Mouse (Mus musculus) heart, embryonic 15.5 days (tissue): ENCODE results near the gene Nckipsd. TPM values are rescaled to one million over a fixed set of nuclear protein-coding genes. Genes with fewer than 3 reads are reported as not detected.
A peak's percentile ranks its signal among the peaks of the same experiment; 100 is the strongest.

Source experiments
- ATAC-seq: fragments of 200-750 bp; cut with Nextera tagmentation; replicated peaks from 2 replicates; pipeline ENCODE4 v1.8.0; 2017; ENCODE audit warnings: low read depth, moderate TSS enrichment; ENCODE audit not compliant: insufficient number of reproducible peaks, insufficient read depth, low FRiP score
- H3K27ac ChIP-seq: fragments of 300-500 bp; sonication (generic); 2 replicates; pipeline ENCODE4 v1.5.1; 2015; ENCODE audit warnings: mild to moderate bottlenecking, inconsistent platforms
- H3K27me3 ChIP-seq: fragments of 300-500 bp; sonication (generic); 2 replicates; pipeline ENCODE4 v1.6.1; 2015; ENCODE audit warnings: inconsistent platforms
- H3K36me3 ChIP-seq: fragments of 300-500 bp; sonication (generic); 2 replicates; pipeline ENCODE4 v1.6.1; 2015; ENCODE audit warnings: mild to moderate bottlenecking, inconsistent platforms
- H3K4me1 ChIP-seq: fragments of 300-500 bp; sonication (generic); replicated peaks from 2 replicates; pipeline ENCODE4 v1.6.1; 2015; ENCODE audit warnings: inconsistent platforms
- H3K4me2 ChIP-seq: fragments of 300-500 bp; sonication (generic); 2 replicates; pipeline ENCODE4 v1.6.1; 2015; ENCODE audit warnings: inconsistent platforms, mild to moderate bottlenecking, moderate library complexity
- H3K4me3 ChIP-seq: fragments of 300-500 bp; sonication (generic); 2 replicates; pipeline ENCODE4 v1.5.1; 2015; ENCODE audit warnings: mild to moderate bottlenecking, inconsistent platforms
- H3K9ac ChIP-seq: fragments of 300-500 bp; sonication (generic); 2 replicates; pipeline ENCODE4 v1.6.1; 2015; ENCODE audit warnings: mild to moderate bottlenecking, inconsistent platforms
- H3K9me3 ChIP-seq: fragments of 300-500 bp; sonication (generic); replicated peaks from 2 replicates; pipeline ENCODE4 v1.6.1; 2016; ENCODE audit warnings: inconsistent platforms
- WGBS: fragments of 180-500 bp; shearing (Covaris S2); methylation state at CpG from one replicate; pipeline ENCODE4 v1.1.7; 2015; ENCODE audit warnings: mixed read lengths; 5-methylcytosine and 5-hydroxymethylcytosine counted together
- microRNA-seq: library from miRNA; unstranded; fragments of <30 nt; microRNA quantifications from one replicate; pipeline ENCODE4, GENCODE M21; 2016
- polyA plus RNA-seq: library from polyadenylated mRNA; unstranded; fragments of >200 nt; fragmentation: Nextera tagmentation; extraction: Ambion mirVana; gene quantifications from 2 replicates; pipeline ENCODE4 v1.2.1, GENCODE M21; 2015

Gene Nckipsd
- polyA plus RNA-seq, 1 experiment from 2014 or later, result 9.7 TPM

- H3K9me3 ChIP-seq, result no peaks in the 10 kb centered on the region
- no peak overlapping the region for H3K27ac ChIP-seq
- no peak overlapping the region for H3K4me2 ChIP-seq
- H3K4me1 ChIP-seq, result peaks cover 11% of the 10 kb centered on the region
- WGBS, result 70% methylated on average over 17 of the region's 17 CpGs
- no peak for ATAC-seq
- no peak overlapping the region for H3K4me3 ChIP-seq
- H3K36me3 ChIP-seq, result no peaks in the 10 kb centered on the region
- peaks cover 19% of the 10 kb centered on the region for H3K27me3 ChIP-seq
- no peak overlapping the region for H3K9ac ChIP-seq
Measured at GRCm38 (mm10) chr9:108848419-108848818, 40.3 kb downstream of the Nckipsd start.

DNA sequence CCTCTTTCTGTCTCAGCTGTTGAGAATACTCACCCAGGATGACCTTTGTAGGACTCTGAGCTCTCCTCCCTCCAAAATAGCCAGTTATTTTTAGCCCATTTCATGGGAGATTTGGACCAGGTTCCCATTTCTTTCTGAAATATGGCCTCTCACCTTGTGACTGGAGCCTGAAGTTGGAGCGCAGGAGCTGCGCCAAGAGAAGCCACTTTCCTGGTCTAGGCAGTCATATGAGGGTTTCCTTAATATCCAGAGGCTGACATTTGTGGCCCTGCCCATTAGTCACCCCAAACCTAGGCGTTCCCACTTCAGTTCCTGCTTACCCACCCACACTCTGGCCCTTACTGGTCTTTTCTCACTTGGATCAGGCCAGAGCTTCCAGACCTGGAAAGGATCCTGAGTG lies 44.8 kb downstream of the Nckipsd start, which contains the start of gene Slc26a6:
Gene Slc26a6 (plus strand): TSS at position 308 of the 400 bp plus-strand sequence.
- WGBS, result 71% methylated on average over 3 of the region's 3 CpGs

DNA sequence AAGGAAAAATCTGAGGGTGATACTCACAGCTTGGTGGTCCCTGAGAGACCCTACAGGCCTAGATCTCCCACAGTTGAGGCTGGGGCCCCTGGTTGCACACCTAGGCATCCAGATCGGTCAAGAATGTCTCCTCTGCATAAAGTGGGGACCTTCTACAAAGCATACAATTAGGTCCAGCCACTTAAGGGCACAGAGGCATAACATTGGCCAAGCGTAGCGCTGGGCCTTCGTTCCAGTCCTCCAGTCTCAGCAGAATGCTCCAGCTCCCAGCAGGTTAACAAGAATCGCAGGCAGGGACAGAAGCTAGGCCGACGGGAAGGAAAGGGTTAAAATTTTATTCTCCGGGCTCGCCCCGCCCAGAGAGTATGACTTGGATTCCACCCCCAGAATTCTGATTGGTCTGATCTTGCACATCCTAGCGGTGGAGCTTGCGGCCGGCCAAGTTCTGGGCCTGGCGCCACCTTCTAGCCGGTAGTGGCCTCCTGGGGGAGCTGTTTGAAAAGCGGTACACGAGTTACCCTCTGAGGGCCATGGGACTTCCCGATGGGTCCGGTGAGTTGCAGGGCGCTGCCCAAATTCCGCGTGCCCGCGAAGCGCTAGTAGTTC lies 45.6 kb downstream of the Nckipsd start:
- Histone ChIP-seq H3K36me3 (peaks cover 9% of the 10 kb centered on the region; the same call in 1 of the 2 replicates), H3K9ac (peak overlapping the region; percentile 64), H3K4me2 (peak overlapping the region; percentile 93), H3K4me3 (peak overlapping the region; percentile 79), H3K9me3 (no peaks in the 10 kb centered on the region), H3K4me1 (peaks cover 29% of the 10 kb centered on the region), H3K27me3 (peaks cover 3% of the 10 kb centered on the region), H3K27ac (peak overlapping the region; percentile 84)
- WGBS, result 3% methylated on average over 25 of the region's 25 CpGs
- peak; percentile 91 for ATAC-seq

More for the DNA sequence above, 44.8 kb downstream of the Nckipsd start, which contains the start of gene Slc26a6:
- H3K4me2 ChIP-seq, result peak within 1 kb of the TSS; percentile 93
- H3K9ac ChIP-seq, result peak within 1 kb of the TSS; percentile 64
- no peaks in the 10 kb centered on the region for H3K9me3 ChIP-seq
- H3K27me3 ChIP-seq, result peaks cover 9% of the 10 kb centered on the region
- H3K4me1 ChIP-seq, result peaks cover 27% of the 10 kb centered on the region
- ATAC-seq, result no peak
- H3K36me3 ChIP-seq, result 0 out of 2 replicates have a peak, but pooled peaks cover 5% of the 10 kb centered on the region
- peak within 1 kb of the TSS; percentile 84 for H3K27ac ChIP-seq
- H3K4me3 ChIP-seq, result peak within 1 kb of the TSS; percentile 79

DNA sequence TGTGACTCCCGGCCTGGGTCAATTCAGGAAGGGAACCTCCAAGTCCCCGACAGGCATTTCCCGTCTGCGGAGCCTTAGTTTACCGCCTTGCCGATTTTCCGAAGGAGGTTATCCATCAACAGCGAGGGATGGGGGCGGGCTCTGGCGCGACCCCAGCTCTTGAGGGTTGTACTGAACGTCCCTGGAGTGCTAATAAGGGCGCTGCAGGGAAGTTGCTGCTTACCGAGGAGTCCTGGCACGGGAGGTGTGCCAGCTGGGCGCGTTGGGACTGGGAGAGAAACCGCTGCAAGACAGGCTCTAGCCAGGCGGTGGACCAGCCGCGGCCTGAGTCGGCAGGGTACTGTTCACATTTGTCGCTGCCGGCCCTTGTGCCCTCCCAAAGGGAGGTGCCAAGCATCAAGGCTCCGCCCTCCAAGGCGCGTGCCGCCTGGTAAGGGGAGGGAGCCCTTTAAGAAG lies 46.1 kb downstream of the Nckipsd start:
- peak; percentile 63 for ATAC-seq
- Histone ChIP-seq H3K4me1 (peaks cover 34% of the 10 kb centered on the region), H3K9ac (peak overlapping the region; percentile 64), H3K4me2 (peak overlapping the region; percentile 93), H3K27me3 (no peaks in the 10 kb centered on the region; the same call in none of the 2 replicates), H3K4me3 (peak overlapping the region; percentile 79), H3K36me3 (peaks cover 9% of the 10 kb centered on the region; the same call in 1 of the 2 replicates), H3K9me3 (no peaks in the 10 kb centered on the region), H3K27ac (peak overlapping the region; percentile 84)
- WGBS, result 1% methylated on average over 28 of the region's 28 CpGs

DNA sequence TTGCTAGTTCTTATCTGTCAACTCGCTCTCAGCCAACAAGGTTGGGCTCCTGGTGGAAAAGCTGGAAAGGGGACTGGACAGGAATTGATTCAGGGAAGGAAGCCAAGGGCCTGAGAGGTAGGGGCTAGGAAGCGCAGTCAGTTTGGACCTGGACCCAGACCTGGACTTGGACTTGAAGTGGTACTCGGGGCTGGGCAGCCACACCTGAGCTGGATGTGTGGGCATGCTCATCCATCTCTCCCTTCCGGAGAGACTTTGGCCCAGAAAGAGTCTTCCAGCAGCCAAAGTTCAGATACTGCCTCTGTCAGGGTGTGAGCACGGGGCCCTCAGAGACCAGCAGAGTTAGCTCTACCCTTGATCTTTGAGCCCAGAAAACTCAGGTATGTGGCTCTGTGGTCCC lies 47.2 kb downstream of the Nckipsd start:
- Histone ChIP-seq H3K36me3 (peaks cover 9% of the 10 kb centered on the region; the same call in 1 of the 2 replicates), H3K9ac (no peak overlapping the region), H3K4me1 (peaks cover 36% of the 10 kb centered on the region), H3K27me3 (no peaks in the 10 kb centered on the region; the same call in 1 of the 2 replicates), H3K27ac (no peak overlapping the region), H3K4me3 (0 out of 2 replicates have a peak overlapping the region, but pooled peaks have one; percentile 79), H3K4me2 (peak overlapping the region; percentile 93), H3K9me3 (no peaks in the 10 kb centered on the region)
- ATAC-seq, result no peak
- WGBS, result 47% methylated on average over 5 of the region's 5 CpGs

DNA sequence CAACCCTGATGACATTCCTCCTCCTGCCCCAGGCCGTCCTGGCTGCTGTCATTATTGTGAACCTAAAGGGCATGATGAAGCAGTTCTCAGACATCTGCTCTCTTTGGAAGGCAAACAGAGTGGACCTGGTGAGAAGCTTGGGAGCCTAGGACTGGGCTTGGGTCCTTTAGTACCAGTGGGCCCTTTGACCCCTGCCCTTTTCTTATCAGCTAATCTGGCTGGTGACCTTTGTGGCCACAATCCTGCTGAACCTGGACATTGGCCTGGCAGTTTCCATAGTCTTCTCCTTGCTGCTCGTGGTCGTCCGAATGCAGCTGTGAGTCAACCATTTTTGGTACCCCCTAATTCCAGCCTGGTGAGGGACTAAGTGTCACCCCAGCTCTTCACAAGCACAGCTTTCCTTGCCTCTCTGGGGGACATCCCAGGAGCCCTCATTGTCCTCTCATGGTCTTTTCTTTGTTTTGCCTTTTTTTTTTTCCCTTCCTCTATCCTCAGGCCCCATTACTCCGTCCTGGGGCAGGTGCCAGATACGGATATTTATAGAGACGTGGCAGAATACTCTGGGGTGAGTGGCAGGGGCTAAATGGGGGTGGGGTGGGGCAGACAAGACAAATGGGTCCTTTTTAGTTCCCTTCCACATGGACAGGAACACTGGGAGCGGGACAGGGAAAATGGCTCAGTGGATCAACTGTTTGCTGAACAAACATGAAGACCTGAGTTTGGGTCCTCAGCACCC lies 50.8 kb downstream of the Nckipsd start:
- no peak for ATAC-seq
- Histone ChIP-seq H3K9me3 (no peaks in the 10 kb centered on the region), H3K9ac (no peak overlapping the region), H3K4me3 (no peak overlapping the region), H3K36me3 (peaks cover 13% of the 10 kb centered on the region; the same call in 1 of the 2 replicates), H3K27ac (no peak overlapping the region), H3K27me3 (no peaks in the 10 kb centered on the region), H3K4me1 (peaks cover 22% of the 10 kb centered on the region), H3K4me2 (no peak overlapping the region)
- WGBS, result 60% methylated on average over 8 of the region's 8 CpGs

Small RNA genes within 50 kb of the gene (microRNA-seq; reads per million reads assigned to microRNA genes)
- gene Gm23156, result not detected

Other genes starting within 250 kb of the Nckipsd start
- gene Impdh2, start 248.1 kb upstream of the Nckipsd start, polyA plus RNA-seq, result 81.6 and 97.3 TPM in 2 replicates
- gene Ndufaf3, start 240.9 kb upstream of the Nckipsd start, polyA plus RNA-seq, result 52.6 and 55.4 TPM in 2 replicates
- 66.8 and 103 TPM in 2 replicates for gene Dalrd3, start 238.5 kb upstream of the Nckipsd start, polyA plus RNA-seq
- 42.5 and 68.5 TPM in 2 replicates for gene Wdr6, start 229.6 kb upstream of the Nckipsd start, polyA plus RNA-seq
- gene P4htm, start 210.7 kb upstream of the Nckipsd start, polyA plus RNA-seq, result 18.6 and 20.9 TPM in 2 replicates
- 38.3 and 47.1 TPM in 2 replicates for gene Arih2, start 159.0 kb upstream of the Nckipsd start, polyA plus RNA-seq
- 73.4 and 74.6 TPM in 2 replicates for gene Slc25a20, start 146.3 kb upstream of the Nckipsd start, polyA plus RNA-seq
- 25.7 and 26.8 TPM in 2 replicates for gene Prkar2a, start 119.1 kb upstream of the Nckipsd start, polyA plus RNA-seq
- 28.8 and 36.3 TPM in 2 replicates for gene Ip6k2, start 24.6 kb upstream of the Nckipsd start, polyA plus RNA-seq
- 0.06 and 0.22 TPM in 2 replicates for gene Celsr3, start 18.0 kb downstream of the Nckipsd start, polyA plus RNA-seq
- gene Slc26a6, start 44.9 kb downstream of the Nckipsd start, polyA plus RNA-seq, result 5.5 and 6.9 TPM in 2 replicates
- not detected in 2 replicates for gene Tmem89, start 106.3 kb downstream of the Nckipsd start, polyA plus RNA-seq
- 885 and 887 TPM in 2 replicates for gene Uqcrc1, start 128.3 kb downstream of the Nckipsd start, polyA plus RNA-seq
- gene Col7a1, start 145.2 kb downstream of the Nckipsd start, polyA plus RNA-seq, result 1.2 and 1.4 TPM in 2 replicates
- not detected in 2 replicates for gene Ucn2, start 177.6 kb downstream of the Nckipsd start, polyA plus RNA-seq
- 3.3 and 5.4 TPM in 2 replicates for gene Pfkfb4, start 183.4 kb downstream of the Nckipsd start, polyA plus RNA-seq
- gene Shisa5, start 230.2 kb downstream of the Nckipsd start, polyA plus RNA-seq, result 64.9 and 86.2 TPM in 2 replicates